Mouse (Mus musculus) cerebellum, postnatal 4 days (tissue): ENCODE data around the gene BC048507.
"Not testable (repeated sequence)": the region's sequence is repeated elsewhere in the genome, so short reads cannot be mapped to it uniquely, and the experiment has no call there.

Source experiments
- DNase-seq, 2 experiments: peaks; one replicate each; pipeline ENCODE4 v3.0.0; 2022; ENCODE audit warnings: low spot score in 2 of 2, mixed read lengths in 1 of 2

Gene BC048507

GRCm38 (mm10) chr13:67863026-67863425 is at the start of gene BC048507:
Gene BC048507, plus strand, starts transcription at chr13:67863326.
- no peak for DNase-seq

GRCm38 (mm10) chr13:67813710-67814660 is 49.1 kb upstream of the BC048507 start, which contains the start of gene Zfp273:
Gene Zfp273, plus strand, starts transcription at chr13:67813740.
- peak; percentile 39 to 66 for DNase-seq

GRCm38 (mm10) chr13:67818636-67819035 is 44.5 kb upstream of the BC048507 start:
- no peak for DNase-seq

- peak in 1 of 2 experiments; percentile 32 for DNase-seq
Observed at GRCm38 (mm10) chr13:67830911-67831336, 32.2 kb upstream of the BC048507 start, which contains the start of gene Gm10037. Gene Gm10037, plus strand, starts transcription at chr13:67831106.

GRCm38 (mm10) chr13:67833137-67833536 is 30.0 kb upstream of the BC048507 start:
- not testable (repeated sequence) for DNase-seq

- DNase-seq: no peak
Observed at GRCm38 (mm10) chr13:67843775-67844118, 19.4 kb upstream of the BC048507 start.

GRCm38 (mm10) chr13:67844119-67844852 is 18.8 kb upstream of the BC048507 start:
- DNase-seq: peak in 1 of 2 experiments; percentile 59

GRCm38 (mm10) chr13:67844853-67845194 is 18.3 kb upstream of the BC048507 start:
- DNase-seq: no peak

GRCm38 (mm10) chr13:67850361-67850760 is 12.8 kb upstream of the BC048507 start:
- DNase-seq: no peak

- no peak for DNase-seq
Observed at GRCm38 (mm10) chr13:67853130-67853529, 10.0 kb upstream of the BC048507 start.

GRCm38 (mm10) chr13:67853983-67854382 is 9.1 kb upstream of the BC048507 start:
- DNase-seq: no peak

GRCm38 (mm10) chr13:67857317-67857716 is 5.8 kb upstream of the BC048507 start:
- DNase-seq: no peak

- DNase-seq: no peak
Observed at GRCm38 (mm10) chr13:67862508-67862907, 618 bp upstream of the BC048507 start.

- no peak for DNase-seq
Observed at GRCm38 (mm10) chr13:67864764-67865350, 1.7 kb downstream of the BC048507 start.

GRCm38 (mm10) chr13:67867899-67868298 is 4.8 kb downstream of the BC048507 start:
- DNase-seq: no peak

- DNase-seq: not testable (repeated sequence)
Observed at GRCm38 (mm10) chr13:67876049-67876698, 13.0 kb downstream of the BC048507 start.

GRCm38 (mm10) chr13:67876699-67877254 is 13.7 kb downstream of the BC048507 start:
- no peak for DNase-seq

GRCm38 (mm10) chr13:67883966-67884365 is 20.8 kb downstream of the BC048507 start:
- DNase-seq: no peak

GRCm38 (mm10) chr13:67909759-67910158 is 46.6 kb downstream of the BC048507 start:
- DNase-seq: no peak
